Mouse (Mus musculus): Measurements from ENCODE around the gene Rpia. TPM values are rescaled to one million over a fixed set of nuclear protein-coding genes. Genes with fewer than 3 reads are reported as not detected.

Rpia gene
- total and polyA plus RNA-seq, 3 experiments, result 25.8 to 128 (median 41.5) TPM

DNA sequence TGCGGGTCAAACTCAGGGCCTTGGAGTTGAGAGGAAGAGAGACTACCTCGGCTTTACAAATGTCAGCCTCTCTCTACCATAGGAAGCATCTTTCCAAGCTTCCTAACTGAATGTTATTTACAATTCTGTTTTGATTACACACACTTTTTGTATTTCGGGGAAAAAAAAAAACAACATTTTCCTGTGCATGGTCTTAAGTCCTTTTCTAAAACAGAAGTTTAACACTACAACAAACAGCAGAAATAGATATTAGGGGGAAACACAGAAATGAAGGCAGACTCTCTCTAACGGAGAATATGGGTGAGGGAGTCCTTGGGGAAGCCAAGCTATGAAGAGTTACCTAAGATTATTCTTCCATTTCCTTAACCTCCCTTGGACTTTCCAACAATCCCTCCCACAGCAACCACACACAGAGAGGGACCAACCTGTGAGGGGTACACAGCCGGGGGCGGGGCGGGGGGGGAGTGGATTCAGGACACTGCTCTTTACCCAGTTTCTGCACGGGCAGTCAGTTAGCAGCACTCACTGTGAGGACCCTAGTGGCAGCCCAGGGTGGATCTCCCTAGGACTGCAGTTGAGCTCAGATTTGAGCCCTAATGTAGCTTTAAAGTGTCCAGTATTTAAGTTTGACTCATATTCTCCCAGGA, 40.7 kb downstream of the Rpia start:
- no peak for ATAC-seq (ENCODE audit: extremely low read depth, insufficient number of reproducible peaks, low FRiP score, poor library complexity, severe bottlenecking)
- DNase-seq (ENCODE audit: low spot score), result no peak
- no peaks in the 10 kb centered on the region for H3K36me3 ChIP-seq (replicated peaks)

DNA sequence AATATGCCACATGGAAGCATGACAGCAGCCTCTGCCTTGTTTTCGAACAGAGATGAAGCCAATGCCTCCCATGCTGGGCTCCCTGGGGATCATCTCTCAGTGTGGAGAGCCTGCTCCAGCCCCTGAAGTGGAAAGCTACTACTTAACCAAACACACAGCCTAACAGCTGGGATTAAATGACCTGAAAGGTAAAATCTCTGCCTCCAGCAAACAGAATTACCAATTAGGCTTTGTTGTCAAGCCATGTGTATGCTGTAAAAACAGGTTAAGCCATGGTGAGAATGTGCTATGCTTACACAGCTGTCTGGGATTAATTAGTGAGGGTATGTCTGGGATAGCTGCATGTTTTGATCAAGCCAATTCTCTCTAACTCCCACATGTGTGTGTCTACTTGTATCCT, 42.3 kb downstream of the Rpia start:
- TF ChIP-seq POLR2AphosphoS5 (IDR thresholded peaks at IDR 0.05; ENCODE audit: insufficient replicate concordance, low read depth, low read length), result no peak
- TF ChIP-seq TAL1 (conservative IDR thresholded peaks at IDR 0.05; ENCODE audit: low read depth, low read length), result no peak
- TF ChIP-seq GATA2 (IDR thresholded peaks at IDR 0.05; ENCODE audit: borderline replicate concordance, low read depth, low read length), result no peak
- no peak for TF ChIP-seq GATA1 (IDR thresholded peaks at IDR 0.05; ENCODE audit: borderline replicate concordance, low read length)
- no peak for TF ChIP-seq CTCF (IDR thresholded peaks at IDR 0.05; ENCODE audit: low read depth, low read length)
- no peak for ATAC-seq (ENCODE audit: extremely low read depth, insufficient number of reproducible peaks, low FRiP score, poor library complexity, severe bottlenecking)
- Histone ChIP-seq H3K27me3 (ENCODE audit: insufficient read depth, low read length) (no peaks in the 10 kb centered on the region), H3K9me3 (replicated peaks) (no peaks in the 10 kb centered on the region), H3K36me3 (replicated peaks) (no peaks in the 10 kb centered on the region), H3K4me3 (ENCODE audit: low read depth, low read length) (no peak overlapping the region), H3K4me1 (ENCODE audit: insufficient read depth, low read depth, low read length) (peaks cover 35% of the 10 kb centered on the region)
- DNase-seq (ENCODE audit: low spot score), result no peak

More for the DNA sequence above, 40.7 kb downstream of the Rpia start:
- H3K4me1 ChIP-seq (ENCODE audit: insufficient read depth, low read depth, low read length), result peaks cover 35% of the 10 kb centered on the region
- no peak overlapping the region; the same call in 1 of the 2 replicates for H3K4me3 ChIP-seq (ENCODE audit: low read depth, low read length)
- no peaks in the 10 kb centered on the region for H3K27me3 ChIP-seq (ENCODE audit: insufficient read depth, low read length)
- TF ChIP-seq GATA2 (IDR thresholded peaks at IDR 0.05; ENCODE audit: borderline replicate concordance, low read depth, low read length) (no peak), POLR2AphosphoS5 (IDR thresholded peaks at IDR 0.05; ENCODE audit: insufficient replicate concordance, low read depth, low read length) (no peak), CTCF (IDR thresholded peaks at IDR 0.05; ENCODE audit: low read depth, low read length) (no peak), TAL1 (conservative IDR thresholded peaks at IDR 0.05; ENCODE audit: low read depth, low read length) (no peak), GATA1 (IDR thresholded peaks at IDR 0.05; ENCODE audit: borderline replicate concordance, low read length) (no peak)
- H3K9me3 ChIP-seq (replicated peaks), result no peaks in the 10 kb centered on the region

DNA sequence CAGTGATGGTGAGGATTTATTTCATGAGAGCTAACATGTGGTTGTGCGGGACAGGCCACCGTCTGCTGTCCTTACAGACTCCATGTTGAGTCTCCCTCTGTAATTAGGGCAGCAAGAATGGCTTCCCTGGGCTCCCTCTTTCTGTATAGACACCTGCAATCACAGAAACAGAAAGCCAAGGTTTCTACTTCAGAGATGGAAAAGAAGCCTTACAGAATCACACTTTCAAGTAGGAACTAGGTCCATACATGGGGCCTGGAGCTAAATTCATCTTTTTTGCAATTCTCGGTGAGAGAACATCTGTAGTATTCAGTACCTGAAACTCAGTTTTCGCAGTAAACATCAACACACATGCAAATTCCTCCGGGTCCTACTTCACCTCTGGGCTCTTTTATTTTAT, 44.3 kb downstream of the Rpia start:
- no peak overlapping the region for H3K4me3 ChIP-seq (ENCODE audit: low read depth, low read length)
- ATAC-seq (ENCODE audit: extremely low read depth, insufficient number of reproducible peaks, low FRiP score, poor library complexity, severe bottlenecking), result no peak
- no peaks in the 10 kb centered on the region for H3K27me3 ChIP-seq (ENCODE audit: insufficient read depth, low read length)
- TF ChIP-seq TAL1 (conservative IDR thresholded peaks at IDR 0.05; ENCODE audit: low read depth, low read length) (no peak), GATA2 (IDR thresholded peaks at IDR 0.05; ENCODE audit: borderline replicate concordance, low read depth, low read length) (no peak)
- no peaks in the 10 kb centered on the region for H3K36me3 ChIP-seq (replicated peaks)
- H3K4me1 ChIP-seq (ENCODE audit: insufficient read depth, low read depth, low read length), result peaks cover 23% of the 10 kb centered on the region
- no peak for DNase-seq (ENCODE audit: low spot score)
- H3K9me3 ChIP-seq (replicated peaks), result no peaks in the 10 kb centered on the region

DNA sequence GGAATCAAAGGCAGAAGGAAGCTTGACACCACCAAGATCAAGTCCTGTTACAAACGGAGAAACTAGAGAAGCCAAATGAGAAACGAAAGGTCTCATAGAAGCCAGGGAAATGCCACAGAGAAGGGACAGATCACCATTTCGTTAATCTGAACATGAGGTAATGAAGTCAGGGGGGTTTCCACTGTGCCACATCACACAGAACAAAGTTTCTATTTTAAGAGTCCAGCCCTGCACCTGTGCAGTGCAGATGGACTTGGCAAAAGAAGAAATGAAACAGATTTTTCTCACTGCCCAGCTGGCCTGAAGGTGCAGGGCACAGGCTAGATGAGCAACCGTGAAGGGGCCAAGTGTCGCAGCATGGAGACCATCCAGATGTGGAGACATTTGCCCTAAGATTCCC, 48.1 kb downstream of the Rpia start:
- ATAC-seq (ENCODE audit: extremely low read depth, insufficient number of reproducible peaks, low FRiP score, poor library complexity, severe bottlenecking), result no peak
- no peaks in the 10 kb centered on the region for H3K36me3 ChIP-seq (replicated peaks)
- TF ChIP-seq POLR2AphosphoS5 (IDR thresholded peaks at IDR 0.05; ENCODE audit: insufficient replicate concordance, low read depth, low read length), result no peak
- TF ChIP-seq GATA1 (IDR thresholded peaks at IDR 0.05; ENCODE audit: borderline replicate concordance, low read length), result no peak
- no peak for TF ChIP-seq GATA2 (IDR thresholded peaks at IDR 0.05; ENCODE audit: borderline replicate concordance, low read depth, low read length)
- TF ChIP-seq TAL1 (conservative IDR thresholded peaks at IDR 0.05; ENCODE audit: low read depth, low read length), result no peak
- TF ChIP-seq CTCF (IDR thresholded peaks at IDR 0.05; ENCODE audit: low read depth, low read length), result no peak
- H3K9me3 ChIP-seq (replicated peaks), result no peaks in the 10 kb centered on the region
- peaks cover 20% of the 10 kb centered on the region for H3K4me1 ChIP-seq (ENCODE audit: insufficient read depth, low read depth, low read length)
- no peak overlapping the region for H3K4me3 ChIP-seq (ENCODE audit: low read depth, low read length)
- no peak for DNase-seq (ENCODE audit: low spot score)
- H3K27me3 ChIP-seq (ENCODE audit: insufficient read depth, low read length), result no peaks in the 10 kb centered on the region

DNA sequence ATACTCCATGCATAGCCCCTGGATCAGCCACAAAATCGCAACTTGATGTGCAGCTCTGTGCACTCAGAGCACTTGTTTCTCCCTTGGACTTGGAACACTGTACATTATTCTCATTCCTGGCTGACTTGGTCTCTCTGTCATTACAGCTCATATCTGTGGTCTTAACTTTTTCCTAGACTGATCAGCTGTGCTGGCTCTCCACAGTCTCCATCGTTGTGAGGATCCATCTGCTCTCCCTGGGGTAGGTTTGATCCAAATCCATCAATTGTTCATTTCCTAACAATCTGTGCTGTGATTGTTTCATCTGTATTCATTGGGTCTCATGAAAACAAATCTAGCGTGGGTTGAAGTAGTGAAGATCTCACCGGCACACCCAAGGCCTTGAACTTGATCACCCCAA, 49.2 kb downstream of the Rpia start:
- TF ChIP-seq POLR2AphosphoS5 (IDR thresholded peaks at IDR 0.05; ENCODE audit: insufficient replicate concordance, low read depth, low read length) (no peak), GATA1 (IDR thresholded peaks at IDR 0.05; ENCODE audit: borderline replicate concordance, low read length) (no peak)
- peaks cover 28% of the 10 kb centered on the region for H3K4me1 ChIP-seq (ENCODE audit: insufficient read depth, low read depth, low read length)
- no peaks in the 10 kb centered on the region for H3K36me3 ChIP-seq (replicated peaks)
- ATAC-seq (ENCODE audit: extremely low read depth, insufficient number of reproducible peaks, low FRiP score, poor library complexity, severe bottlenecking) (no peak), DNase-seq (ENCODE audit: low spot score) (no peak)
- H3K27me3 ChIP-seq (ENCODE audit: insufficient read depth, low read length), result no peaks in the 10 kb centered on the region
- no peaks in the 10 kb centered on the region for H3K9me3 ChIP-seq (replicated peaks)
- H3K4me3 ChIP-seq (ENCODE audit: low read depth, low read length), result no peak overlapping the region

DNA sequence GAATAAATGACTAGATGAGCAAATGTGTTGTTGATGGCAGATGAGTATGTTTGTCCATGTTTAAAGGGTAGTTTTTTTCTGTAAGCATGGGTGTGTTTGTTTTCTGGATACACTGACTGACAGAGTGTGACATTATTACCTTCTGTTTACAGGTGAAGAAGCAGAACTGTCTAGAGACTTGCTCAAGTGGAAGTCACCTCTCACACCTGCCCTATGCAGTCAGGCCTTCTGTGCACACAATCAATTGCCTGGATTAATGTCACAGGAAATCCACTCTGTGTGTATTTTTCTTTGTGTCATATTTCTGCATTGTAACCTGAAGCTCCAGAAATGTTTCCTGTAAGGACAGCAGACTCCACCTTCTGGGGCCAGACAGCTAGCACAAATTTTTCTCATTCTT, 51.5 kb downstream of the Rpia start:
- Histone ChIP-seq H3K4me3 (ENCODE audit: low read depth, low read length) (no peak overlapping the region), H3K36me3 (replicated peaks) (no peaks in the 10 kb centered on the region), H3K4me1 (ENCODE audit: insufficient read depth, low read depth, low read length) (peaks cover 35% of the 10 kb centered on the region), H3K27me3 (ENCODE audit: insufficient read depth, low read length) (no peaks in the 10 kb centered on the region), H3K9me3 (replicated peaks) (no peaks in the 10 kb centered on the region)
- TF ChIP-seq TAL1 (conservative IDR thresholded peaks at IDR 0.05; ENCODE audit: low read depth, low read length) (no peak), GATA1 (IDR thresholded peaks at IDR 0.05; ENCODE audit: borderline replicate concordance, low read length) (no peak), CTCF (IDR thresholded peaks at IDR 0.05; ENCODE audit: low read depth, low read length) (no peak), GATA2 (IDR thresholded peaks at IDR 0.05; ENCODE audit: borderline replicate concordance, low read depth, low read length) (no peak), POLR2AphosphoS5 (IDR thresholded peaks at IDR 0.05; ENCODE audit: insufficient replicate concordance, low read depth, low read length) (no peak)
- no peak for DNase-seq (ENCODE audit: low spot score)
- no peak for ATAC-seq (ENCODE audit: extremely low read depth, insufficient number of reproducible peaks, low FRiP score, poor library complexity, severe bottlenecking)
